Mouse (Mus musculus) midbrain, embryonic 13.5 days (tissue): ENCODE measurements around the gene Fbxo7. TPM values are rescaled to one million over a fixed set of nuclear protein-coding genes. Genes with fewer than 3 reads are reported as not detected.

ENCODE experiments used
- ATAC-seq: fragments of 200-750 bp; cut with Nextera tagmentation; 2 replicates; pipeline ENCODE4 v1.8.0; 2017; ENCODE audit warnings: mild to moderate bottlenecking, moderate TSS enrichment, moderate library complexity
- H3K27ac ChIP-seq: fragments of 300-500 bp; sonication (generic); 2 replicates; pipeline ENCODE4 v1.5.1; 2015; ENCODE audit warnings: inconsistent platforms, mild to moderate bottlenecking, moderate library complexity
- H3K27me3 ChIP-seq: fragments of 300-500 bp; sonication (generic); 2 replicates; pipeline ENCODE4 v1.6.1; 2015; ENCODE audit warnings: mild to moderate bottlenecking, inconsistent platforms
- H3K36me3 ChIP-seq: fragments of 300-500 bp; sonication (generic); 2 replicates; pipeline ENCODE4 v1.6.1; 2015; ENCODE audit warnings: mild to moderate bottlenecking, inconsistent platforms
- H3K4me1 ChIP-seq: fragments of 300-500 bp; sonication (generic); replicated peaks from 2 replicates; pipeline ENCODE4 v1.6.1; 2015; ENCODE audit warnings: inconsistent platforms
- H3K4me2 ChIP-seq: fragments of 300-500 bp; sonication (generic); replicated peaks from 2 replicates; pipeline ENCODE4 v1.6.1; 2015; ENCODE audit warnings: moderate library complexity, mild to moderate bottlenecking, inconsistent platforms
- H3K4me3 ChIP-seq: fragments of 300-500 bp; sonication (generic); replicated peaks from 2 replicates; pipeline ENCODE4 v1.5.1; 2015; ENCODE audit warnings: mild to moderate bottlenecking, inconsistent platforms
- H3K9ac ChIP-seq: fragments of 300-500 bp; sonication (generic); replicated peaks from 2 replicates; pipeline ENCODE4 v1.6.1; 2015; ENCODE audit warnings: mild to moderate bottlenecking, inconsistent platforms
- H3K9me3 ChIP-seq: fragments of 300-500 bp; sonication (generic); 2 replicates; pipeline ENCODE4 v1.6.1; 2016; ENCODE audit warnings: mild to moderate bottlenecking, inconsistent platforms
- WGBS: fragments of 180-500 bp; shearing (Covaris S2); methylation state at CpG from one replicate; pipeline ENCODE4 v1.1.7; 2015; 5-methylcytosine and 5-hydroxymethylcytosine counted together
- polyA plus RNA-seq: library from polyadenylated mRNA; unstranded; fragments of >200 nt; fragmentation: Nextera tagmentation; extraction: Ambion mirVana; gene quantifications from 2 replicates; pipeline ENCODE4 v1.2.1, GENCODE M21; 2015

The Fbxo7 gene
- polyA plus RNA-seq, 1 experiment from 2014 or later, result 15.0 TPM

- Histone ChIP-seq H3K4me1 (no peaks in the 10 kb centered on the region), H3K27ac (no peak overlapping the region), H3K4me3 (no peak overlapping the region), H3K4me2 (no peak overlapping the region), H3K27me3 (no peaks in the 10 kb centered on the region), H3K36me3 (no peaks in the 10 kb centered on the region), H3K9ac (no peak overlapping the region), H3K9me3 (no peaks in the 10 kb centered on the region)
- 100% methylated on average over 1 of the region's 1 CpGs for WGBS
- ATAC-seq, result no peak
These were observed 24.6 kb downstream of the Fbxo7 start for GRCm38 (mm10) chr10:86046371-86046770.

- Histone ChIP-seq H3K27me3 (no peaks in the 10 kb centered on the region), H3K36me3 (peaks cover under 1% of the 10 kb centered on the region; the same call in 1 of the 2 replicates), H3K27ac (no peak overlapping the region), H3K4me1 (no peaks in the 10 kb centered on the region), H3K9me3 (no peaks in the 10 kb centered on the region), H3K4me2 (no peak overlapping the region), H3K4me3 (no peak overlapping the region), H3K9ac (no peak overlapping the region)
- WGBS, result 90% methylated on average over 9 of the region's 9 CpGs
- ATAC-seq, result no peak
These were observed 26.0 kb downstream of the Fbxo7 start for GRCm38 (mm10) chr10:86047786-86048185.

GRCm38 (mm10) chr10:86050522-86050921 lies 28.8 kb downstream of the Fbxo7 start:
- no peak for ATAC-seq
- H3K4me1 ChIP-seq, result no peaks in the 10 kb centered on the region
- no peak overlapping the region for H3K9ac ChIP-seq
- H3K27ac ChIP-seq, result no peak overlapping the region
- no peaks in the 10 kb centered on the region for H3K9me3 ChIP-seq
- no peaks in the 10 kb centered on the region for H3K27me3 ChIP-seq
- H3K4me3 ChIP-seq, result no peak overlapping the region
- no peak overlapping the region for H3K4me2 ChIP-seq
- 96% methylated on average over 2 of the region's 2 CpGs for WGBS
- H3K36me3 ChIP-seq, result peaks cover 22% of the 10 kb centered on the region

- Histone ChIP-seq H3K27me3 (no peaks in the 10 kb centered on the region), H3K4me2 (no peak overlapping the region), H3K9me3 (no peaks in the 10 kb centered on the region), H3K4me3 (no peak overlapping the region), H3K27ac (no peak overlapping the region), H3K36me3 (peaks cover 39% of the 10 kb centered on the region), H3K9ac (no peak overlapping the region), H3K4me1 (no peaks in the 10 kb centered on the region)
- no peak for ATAC-seq
- 88% methylated on average over 10 of the region's 10 CpGs for WGBS
These were observed 31.2 kb downstream of the Fbxo7 start for GRCm38 (mm10) chr10:86052818-86053522.

GRCm38 (mm10) chr10:86056297-86056903 lies 34.6 kb downstream of the Fbxo7 start:
- no peak overlapping the region for H3K4me2 ChIP-seq
- no peak overlapping the region for H3K27ac ChIP-seq
- no peak overlapping the region for H3K9ac ChIP-seq
- H3K4me1 ChIP-seq, result no peaks in the 10 kb centered on the region
- peaks cover 39% of the 10 kb centered on the region for H3K36me3 ChIP-seq
- WGBS, result 88% methylated on average over 8 of the region's 8 CpGs
- H3K27me3 ChIP-seq, result no peaks in the 10 kb centered on the region
- H3K9me3 ChIP-seq, result no peaks in the 10 kb centered on the region
- H3K4me3 ChIP-seq, result no peak overlapping the region
- ATAC-seq, result no peak

- peaks cover 39% of the 10 kb centered on the region for H3K36me3 ChIP-seq
- no peak overlapping the region for H3K4me3 ChIP-seq
- ATAC-seq, result no peak
- no peak overlapping the region for H3K4me2 ChIP-seq
- no peaks in the 10 kb centered on the region for H3K9me3 ChIP-seq
- H3K9ac ChIP-seq, result no peak overlapping the region
- H3K27ac ChIP-seq, result no peak overlapping the region
- no peaks in the 10 kb centered on the region for H3K4me1 ChIP-seq
- H3K27me3 ChIP-seq, result no peaks in the 10 kb centered on the region
- 89% methylated on average over 11 of the region's 11 CpGs for WGBS
These were observed 35.5 kb downstream of the Fbxo7 start for GRCm38 (mm10) chr10:86057286-86057685.

- no peaks in the 10 kb centered on the region for H3K4me1 ChIP-seq
- H3K27me3 ChIP-seq, result no peaks in the 10 kb centered on the region
- H3K9me3 ChIP-seq, result no peaks in the 10 kb centered on the region
- 66% methylated on average over 2 of the region's 2 CpGs for WGBS
- H3K4me2 ChIP-seq, result no peak overlapping the region
- H3K9ac ChIP-seq, result no peak overlapping the region
- H3K4me3 ChIP-seq, result no peak overlapping the region
- H3K27ac ChIP-seq, result no peak overlapping the region
- peaks cover 40% of the 10 kb centered on the region for H3K36me3 ChIP-seq
- no peak for ATAC-seq
These were observed 35.9 kb downstream of the Fbxo7 start for GRCm38 (mm10) chr10:86057712-86058111.

- H3K27me3 ChIP-seq, result no peaks in the 10 kb centered on the region
- no peak overlapping the region for H3K27ac ChIP-seq
- no peak overlapping the region for H3K4me2 ChIP-seq
- H3K36me3 ChIP-seq, result peaks cover 22% of the 10 kb centered on the region
- ATAC-seq, result no peak
- no peaks in the 10 kb centered on the region for H3K9me3 ChIP-seq
- H3K4me1 ChIP-seq, result peaks cover 3% of the 10 kb centered on the region; the same call in 1 of the 2 replicates
- WGBS, result 61% methylated on average over 3 of the region's 3 CpGs
- H3K4me3 ChIP-seq, result no peak overlapping the region
- no peak overlapping the region for H3K9ac ChIP-seq
These were observed 38.5 kb downstream of the Fbxo7 start for GRCm38 (mm10) chr10:86060267-86060666.

- ATAC-seq, result no peak
- no peak overlapping the region for H3K4me3 ChIP-seq
- H3K9ac ChIP-seq, result no peak overlapping the region
- no peaks in the 10 kb centered on the region for H3K27me3 ChIP-seq
- WGBS, result 67% methylated on average over 5 of the region's 5 CpGs
- 0 out of 2 replicates have a peak, but pooled peaks cover 3% of the 10 kb centered on the region for H3K36me3 ChIP-seq
- H3K4me2 ChIP-seq, result no peak overlapping the region
- H3K27ac ChIP-seq, result no peak overlapping the region
- peaks cover 3% of the 10 kb centered on the region; the same call in 1 of the 2 replicates for H3K4me1 ChIP-seq
- H3K9me3 ChIP-seq, result no peaks in the 10 kb centered on the region
These were observed 40.7 kb downstream of the Fbxo7 start for GRCm38 (mm10) chr10:86062261-86063017.

- Histone ChIP-seq H3K9ac (no peak overlapping the region), H3K4me3 (no peak overlapping the region), H3K9me3 (no peaks in the 10 kb centered on the region), H3K4me1 (peaks cover 3% of the 10 kb centered on the region; the same call in 1 of the 2 replicates), H3K4me2 (no peak overlapping the region), H3K27me3 (no peaks in the 10 kb centered on the region), H3K27ac (no peak overlapping the region), H3K36me3 (0 out of 2 replicates have a peak, but pooled peaks cover 3% of the 10 kb centered on the region)
- no peak for ATAC-seq
- WGBS, result 95% methylated on average over 8 of the region's 8 CpGs
These were observed 41.2 kb downstream of the Fbxo7 start for GRCm38 (mm10) chr10:86063018-86063384.

- 8% methylated on average over 4 of the region's 4 CpGs for WGBS
- H3K4me3 ChIP-seq, result no peak overlapping the region
- H3K27ac ChIP-seq, result no peak overlapping the region
- no peaks in the 10 kb centered on the region for H3K9me3 ChIP-seq
- peak; percentile 79 for ATAC-seq
- H3K36me3 ChIP-seq, result 0 out of 2 replicates have a peak, but pooled peaks cover 3% of the 10 kb centered on the region
- no peak overlapping the region for H3K9ac ChIP-seq
- H3K4me1 ChIP-seq, result peaks cover 11% of the 10 kb centered on the region
- H3K4me2 ChIP-seq, result no peak overlapping the region
- H3K27me3 ChIP-seq, result no peaks in the 10 kb centered on the region
These were observed 43.2 kb downstream of the Fbxo7 start for GRCm38 (mm10) chr10:86064937-86065336.

- 78% methylated on average over 1 of the region's 1 CpGs for WGBS
- Histone ChIP-seq H3K4me1 (peaks cover 11% of the 10 kb centered on the region), H3K9ac (no peak overlapping the region), H3K36me3 (0 out of 2 replicates have a peak, but pooled peaks cover 3% of the 10 kb centered on the region), H3K4me3 (no peak overlapping the region), H3K4me2 (no peak overlapping the region), H3K27me3 (no peaks in the 10 kb centered on the region), H3K9me3 (no peaks in the 10 kb centered on the region), H3K27ac (no peak overlapping the region)
- no peak for ATAC-seq
These were observed 43.9 kb downstream of the Fbxo7 start for GRCm38 (mm10) chr10:86065661-86066060.
